Mouse (Mus musculus): Measurements from ENCODE around the gene Gm11037. TPM values are rescaled to one million over a fixed set of nuclear protein-coding genes. Genes with fewer than 3 reads are reported as not detected.
A peak's percentile ranks its signal among the peaks of the same experiment; 100 is the strongest.

Gm11037 gene
- total RNA-seq, 2 experiments from 2014 or later: not detected

- no peak for DNase-seq (ENCODE audit: low spot score)
- intact Hi-C loops (cut with DNase I): no loop called here
Measured at GRCm38 (mm10) chr2:131175286-131175944, 42.1 kb downstream of the Gm11037 start.

DNA sequence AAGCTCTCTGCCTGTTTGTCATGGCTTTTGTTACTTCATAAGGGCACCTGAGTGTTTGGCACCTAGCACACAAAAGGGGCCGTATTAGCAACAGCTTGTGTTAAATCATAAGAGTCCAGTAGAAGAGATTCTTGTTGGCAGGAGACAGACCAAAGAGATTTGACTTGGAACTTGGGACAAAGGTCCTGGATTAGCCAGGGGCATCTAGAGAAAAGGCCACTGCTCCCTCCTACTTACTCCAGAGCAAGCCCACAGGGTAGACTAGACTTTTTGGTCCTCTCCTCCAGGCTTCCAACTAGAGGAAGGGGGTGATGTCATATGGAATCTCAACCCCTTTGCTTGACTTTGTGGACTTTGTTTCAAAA, 42.6 kb downstream of the Gm11037 start:
- no peak for DNase-seq (ENCODE audit: low spot score)
- intact Hi-C loops (cut with DNase I): no loop called here

- intact Hi-C loops (cut with DNase I): no loop called here
- DNase-seq (ENCODE audit: low spot score): no peak
Measured at GRCm38 (mm10) chr2:131176491-131176890, 43.2 kb downstream of the Gm11037 start.

- DNase-seq (ENCODE audit: low spot score): no peak
- intact Hi-C loops (cut with DNase I): no loop called here
Measured at GRCm38 (mm10) chr2:131177932-131178331, 44.6 kb downstream of the Gm11037 start.

- DNase-seq (ENCODE audit: low spot score): no peak
- intact Hi-C loops (cut with DNase I): no loop called here
Measured at GRCm38 (mm10) chr2:131178828-131179245, 45.5 kb downstream of the Gm11037 start.

- intact Hi-C loops (cut with DNase I): no loop called here
- no peak for DNase-seq (ENCODE audit: low spot score)
Measured at GRCm38 (mm10) chr2:131179246-131179886, 46.1 kb downstream of the Gm11037 start.

- intact Hi-C loops (cut with DNase I): loop anchor here (2.0 to 10.0 kb wide), 4 partner anchors 23 to 335 kb away; no protein-coding TSS in a partner anchor
- DNase-seq (ENCODE audit: low spot score): peak; percentile 73
Measured at GRCm38 (mm10) chr2:131179990-131180587, 46.8 kb downstream of the Gm11037 start, which contains the start of gene Cenpb. TSS of gene Cenpb (minus strand) at chr2:131180067.

Other genes with a start within 250 kb of the Gm11037 start
- gene 4930402H24Rik, start 227.1 kb upstream of the Gm11037 start, total RNA-seq (2021): 10 to 100 TPM; 50.4 to 55.0 TPM
- gene Atrn, start 227.0 kb upstream of the Gm11037 start, total RNA-seq (2021): 10 to 100 TPM; 23.1 to 27.1 TPM
- gene Gfra4, start 90.4 kb upstream of the Gm11037 start, total RNA-seq (2021): 1 to 10 TPM; 6.6 to 7.0 TPM
- gene Adam33, start 69.7 kb upstream of the Gm11037 start, total RNA-seq (2021): 1 to 10 TPM in 1 of 2 experiments, under 1 TPM in 1; 0.99 to 2.3 TPM
- 1 to 10 TPM; 1.6 to 2.2 TPM for gene Siglec1, start 46.7 kb upstream of the Gm11037 start, total RNA-seq (2021)
- 10 to 100 TPM; 32.5 to 43.1 TPM for gene Hspa12b, start 6.2 kb upstream of the Gm11037 start, total RNA-seq (2021)
- gene 1700037H04Rik, start 26.6 kb downstream of the Gm11037 start, total RNA-seq (2021): 10 to 100 TPM; 11.5 to 12.2 TPM
- gene Cenpb, start 46.6 kb downstream of the Gm11037 start, total RNA-seq (2021): 10 to 100 TPM; 76.6 to 80.9 TPM
- 1 to 10 TPM; 6.1 to 8.1 TPM for gene Cdc25b, start 53.5 kb downstream of the Gm11037 start, total RNA-seq (2021)
- 1 to 10 TPM; 7.1 to 8.7 TPM for gene Spef1, start 53.8 kb downstream of the Gm11037 start, total RNA-seq (2021)
- gene Ap5s1, start 73.6 kb downstream of the Gm11037 start, total RNA-seq (2021): 10 to 100 TPM; 34.4 to 42.7 TPM
- 10 to 100 TPM; 69.3 to 69.9 TPM for gene Mavs, start 100.6 kb downstream of the Gm11037 start, total RNA-seq (2021)
- 10 to 100 TPM; 22.4 to 25.0 TPM for gene Pank2, start 129.0 kb downstream of the Gm11037 start, total RNA-seq (2021)
- gene Rnf24, start 219.4 kb downstream of the Gm11037 start, total RNA-seq (2021): 1 to 10 TPM; 3.6 to 3.9 TPM

All from heart, postnatal 25 days (tissue).